Mouse (Mus musculus) MEL (cell line): ENCODE measurements at regions not wholly inside any gene's neighbourhood (a gene's known extent, or its start where the extent isn't known, plus 50 kb on each side); places are given as distances from the start of the nearest gene placed in this dataset.

Experiments used
- DNase-seq: peaks from one replicate; pipeline ENCODE4 v3.0.0; 2011; ENCODE audit warnings: low read depth, low spot score
- H3K27ac ChIP-seq: 2 replicates; pipeline ENCODE4 v1.5.1; 2012; ENCODE audit warnings: low read depth, mild to moderate bottlenecking, control low read depth, low read length, moderate library complexity; ENCODE audit not compliant: control insufficient read depth
- H3K27me3 ChIP-seq, 2 experiments: fragments of 150-350 bp in 1 of 2; sonication (generic) in 1 of 2; 2 replicates each; pipeline ENCODE4 v1.6.1; 2012; ENCODE audit warnings: low read length in 2 of 2, mild to moderate bottlenecking in 2 of 2, improper control_type of control experiment in 1 of 2, moderate library complexity in 1 of 2; ENCODE audit not compliant: insufficient read depth in 2 of 2, control insufficient read depth in 1 of 2
- H3K36me3 ChIP-seq, 2 experiments: 2 replicates each; pipeline ENCODE4 v1.6.1; 2012 to 2014; ENCODE audit warnings: low read length in 2 of 2, improper control_type of control experiment in 1 of 2, inconsistent platforms in 1 of 2, mild to moderate bottlenecking in 1 of 2; ENCODE audit not compliant: insufficient read depth in 2 of 2, control insufficient read depth in 1 of 2
- H3K4me1 ChIP-seq, 2 experiments: fragments of 150-350 bp in 1 of 2; sonication (generic) in 1 of 2; 2 replicates each; pipeline ENCODE4 v1.6.1; 2012; ENCODE audit warnings: low read length in 2 of 2, improper control_type of control experiment in 1 of 2, mild to moderate bottlenecking in 1 of 2; ENCODE audit not compliant: insufficient read depth in 2 of 2, control insufficient read depth in 1 of 2
- H3K4me3 ChIP-seq, 2 experiments: fragments of 150-350 bp in 1 of 2; sonication (generic) in 1 of 2; 2 replicates each; pipeline ENCODE4 v1.5.1; 2012; ENCODE audit warnings: low read depth in 2 of 2, low read length in 2 of 2, mild to moderate bottlenecking in 2 of 2, moderate library complexity in 2 of 2, control low read depth in 1 of 2, improper control_type of control experiment in 1 of 2; ENCODE audit not compliant: control insufficient read depth in 1 of 2, insufficient read depth in 1 of 2
- H3K79me2 ChIP-seq: 2 replicates; pipeline ENCODE4 v1.6.1; 2012; ENCODE audit warnings: mild to moderate bottlenecking, low read length, moderate library complexity; ENCODE audit not compliant: control insufficient read depth, poor library complexity, insufficient read depth
- H3K9ac ChIP-seq: 2 replicates; pipeline ENCODE4 v1.6.1; 2012; ENCODE audit warnings: low read depth, mild to moderate bottlenecking, control low read depth, low read length, moderate library complexity; ENCODE audit not compliant: control insufficient read depth, poor library complexity, severe bottlenecking
- H3K9me3 ChIP-seq: fragments of 150-350 bp; sonication (generic); replicated peaks from 2 replicates; pipeline ENCODE4 v1.6.1; 2012; ENCODE audit warnings: mild to moderate bottlenecking, low read length, improper control_type of control experiment, moderate library complexity; ENCODE audit not compliant: insufficient read depth
- CHD2 ChIP-seq: IDR thresholded peaks from 2 replicates; pipeline ENCODE4 v1.6.1; 2011; ENCODE audit warnings: low read length, improper control_type of control experiment
- ELF1 ChIP-seq: IDR thresholded peaks from 2 replicates; pipeline ENCODE4 v1.6.1; 2014; ENCODE audit warnings: low read depth, mild to moderate bottlenecking, inconsistent platforms, low read length, improper control_type of control experiment, moderate library complexity
- HCFC1 ChIP-seq: IDR thresholded peaks from 2 replicates; pipeline ENCODE4 v1.6.1; 2012; ENCODE audit warnings: low read depth, mild to moderate bottlenecking, inconsistent platforms, low read length, improper control_type of control experiment, moderate library complexity
- KAT2A ChIP-seq: conservative IDR thresholded peaks from 2 replicates; pipeline ENCODE4 v1.6.1; 2012; ENCODE audit warnings: low read depth, low read length, improper control_type of control experiment, inconsistent platforms
- MAFK ChIP-seq: IDR thresholded peaks from 2 replicates; pipeline ENCODE4 v1.6.1; 2011; ENCODE audit warnings: low read depth, mild to moderate bottlenecking, low read length, improper control_type of control experiment, borderline replicate concordance
- MEF2A ChIP-seq: IDR thresholded peaks from 2 replicates; pipeline ENCODE4 v1.6.1; 2014; ENCODE audit warnings: low read depth, mild to moderate bottlenecking, inconsistent platforms, low read length, improper control_type of control experiment; ENCODE audit not compliant: poor library complexity, insufficient replicate concordance, severe bottlenecking; ENCODE audit errors: extremely low read depth
- MYB ChIP-seq: IDR thresholded peaks from 2 replicates; pipeline ENCODE4 v1.6.1; 2011; ENCODE audit warnings: mild to moderate bottlenecking, low read depth, low read length, improper control_type of control experiment
- NRF1 ChIP-seq: IDR thresholded peaks from 2 replicates; pipeline ENCODE4 v1.6.1; 2014; ENCODE audit warnings: low read depth, mild to moderate bottlenecking, inconsistent platforms, low read length, improper control_type of control experiment, moderate library complexity; ENCODE audit not compliant: poor library complexity, insufficient read depth, severe bottlenecking
- POLR2A ChIP-seq, 2 experiments: IDR thresholded peaks; 2 replicates each; pipeline ENCODE4 v1.6.1; 2011 to 2012; ENCODE audit warnings: low read length in 2 of 2, mild to moderate bottlenecking in 2 of 2, control low read depth in 1 of 2, improper control_type of control experiment in 1 of 2, low read depth in 1 of 2, moderate library complexity in 1 of 2; ENCODE audit not compliant: control insufficient read depth in 1 of 2, insufficient read depth in 1 of 2, poor library complexity in 1 of 2
- POLR2AphosphoS5 ChIP-seq: IDR thresholded peaks from 2 replicates; pipeline ENCODE4 v1.6.1; 2012; ENCODE audit warnings: low read depth, borderline replicate concordance, mild to moderate bottlenecking, inconsistent platforms, low read length, moderate library complexity, mixed read lengths
- RCOR1 ChIP-seq: IDR thresholded peaks from 2 replicates; pipeline ENCODE4 v1.6.1; 2012; ENCODE audit warnings: low read depth, mild to moderate bottlenecking, inconsistent platforms, low read length, improper control_type of control experiment
- SMC3 ChIP-seq: IDR thresholded peaks from 2 replicates; pipeline ENCODE4 v1.6.1; 2011; ENCODE audit warnings: low read depth, low read length, improper control_type of control experiment
- TBP ChIP-seq: IDR thresholded peaks from 2 replicates; pipeline ENCODE4 v1.8.0; 2011; ENCODE audit warnings: low read depth, low read length, improper control_type of control experiment
- UBTF ChIP-seq: IDR thresholded peaks from 2 replicates; pipeline ENCODE4 v1.6.1; 2012; ENCODE audit warnings: low read depth, mild to moderate bottlenecking, inconsistent platforms, low read length, improper control_type of control experiment, moderate library complexity, borderline replicate concordance; ENCODE audit not compliant: insufficient read depth
- USF1 ChIP-seq: IDR thresholded peaks from 2 replicates; pipeline ENCODE4 v1.6.1; 2014; ENCODE audit warnings: low read depth, mild to moderate bottlenecking, inconsistent platforms, low read length, improper control_type of control experiment, moderate library complexity
- USF2 ChIP-seq, 2 experiments: IDR thresholded peaks; 2 replicates each; pipeline ENCODE4 v1.6.1; 2011 to 2012; ENCODE audit warnings: improper control_type of control experiment in 2 of 2, low read length in 2 of 2, borderline replicate concordance in 1 of 2, inconsistent platforms in 1 of 2, low read depth in 1 of 2, mild to moderate bottlenecking in 1 of 2; ENCODE audit not compliant: insufficient read depth in 1 of 2
- ZC3H11A ChIP-seq: IDR thresholded peaks from 2 replicates; pipeline ENCODE4 v1.6.1; 2012; ENCODE audit warnings: low read depth, mild to moderate bottlenecking, inconsistent platforms, low read length, improper control_type of control experiment
- ZKSCAN1 ChIP-seq: IDR thresholded peaks from 2 replicates; pipeline ENCODE4 v1.6.1; 2012; ENCODE audit warnings: low read depth, mild to moderate bottlenecking, inconsistent platforms, low read length, improper control_type of control experiment, moderate library complexity

- Histone ChIP-seq H3K9me3 (no peaks in the 10 kb centered on the region), H3K4me3 (no peak overlapping the region), H3K9ac (no peak overlapping the region)
- no peak for DNase-seq
- no peak for TF ChIP-seq KAT2A
- TF ChIP-seq POLR2AphosphoS5 = no peak
- TF ChIP-seq MAFK = no peak
- TF ChIP-seq, all 39 proteins: peak for 0
- no peaks in the 10 kb centered on the region for H3K4me1 ChIP-seq
- H3K79me2 ChIP-seq = no peaks in the 10 kb centered on the region
- H3K27ac ChIP-seq = no peak overlapping the region
- H3K36me3 ChIP-seq = no peaks in the 10 kb centered on the region
- no peaks in the 10 kb centered on the region for H3K27me3 ChIP-seq
Observed at GRCm38 (mm10) chr8:9050740-9051475, 360.6 kb upstream of the Arglu1 start.

GRCm38 (mm10) chr8:9048116-9048515, 357.8 kb upstream of the Arglu1 start:
- no peaks in the 10 kb centered on the region for H3K36me3 ChIP-seq
- TF ChIP-seq MAFK (no peak), USF2 (IDR thresholded peaks at IDR 0.05; ENCODE audit: borderline replicate concordance in 1 of 2, insufficient read depth in 1 of 2, low read depth in 1 of 2, low read length in 2 of 2) (no peak), MEF2A (no peak), UBTF (no peak), NRF1 (no peak), CHD2 (no peak), USF1 (no peak), MYB (no peak), TBP (no peak), POLR2A (IDR thresholded peaks at IDR 0.05; ENCODE audit: control insufficient read depth in 1 of 2, insufficient read depth in 1 of 2, low read depth in 1 of 2, low read length in 2 of 2, poor library complexity in 1 of 2) (no peak), ZKSCAN1 (no peak), ELF1 (no peak), HCFC1 (no peak), RCOR1 (no peak), ZC3H11A (no peak), SMC3 (no peak)
- no peak overlapping the region for H3K4me3 ChIP-seq
- H3K4me1 ChIP-seq = no peaks in the 10 kb centered on the region
- DNase-seq = no peak
- no peaks in the 10 kb centered on the region for H3K27me3 ChIP-seq
- no peaks in the 10 kb centered on the region for H3K79me2 ChIP-seq
- no peak overlapping the region for H3K27ac ChIP-seq
- no peak overlapping the region for H3K9ac ChIP-seq
- H3K9me3 ChIP-seq = no peaks in the 10 kb centered on the region
